ENCODE assay signal across 12 mouse cellular contexts in genomic region chr6:125216898-125217297, GRCm38 (mm10). TPM values are rescaled to one million over a fixed set of nuclear protein-coding genes. Genes with fewer than 3 reads are reported as not detected.
DNase-seq lines count a peak whose midpoint lies in the region; ATAC-seq and TF ChIP-seq lines count a peak whose summit lies in the region.
"Had no signal": no experiment of that assay in that cellular context is flagged by ENCODE, and none has a peak within 500 bp of the region (broad histone marks: within the 10 kb centered on the region; RNA-seq: fewer than 3 reads in every experiment).

No protein-coding gene starts in this region.

- H3K4me3 ChIP-seq in heart, embryonic 13.5 days: no peak overlapping the region
- no peak overlapping the region for H3K4me3 ChIP-seq in heart, adult 2 months
- peak overlapping the region; percentile 4 for H3K4me3 ChIP-seq in megakaryocyte, embryonic 14.5 days (replicated peaks)
- H3K4me3 ChIP-seq in liver, postnatal 0 days (ENCODE audit: low read depth, low read length): no peak overlapping the region
- H3K4me3 ChIP-seq in midbrain, embryonic 15.5 days: no peak overlapping the region

- no peak for TF ChIP-seq CTCF in heart, adult 2 months (IDR thresholded peaks at IDR 0.05)
- TF ChIP-seq CTCF in liver, postnatal 0 days (IDR thresholded peaks at IDR 0.05; ENCODE audit: low read depth): no peak

- H3K36me3 ChIP-seq in heart, embryonic 13.5 days: 0 out of 2 replicates have a peak, but pooled peaks cover 10% of the 10 kb centered on the region
- H3K36me3 ChIP-seq in heart, adult 2 months (ENCODE audit: control insufficient read depth, insufficient read depth, low read length): no peaks in the 10 kb centered on the region
- H3K36me3 ChIP-seq in megakaryocyte, embryonic 14.5 days (replicated peaks; ENCODE audit: low read length): peaks cover 44% of the 10 kb centered on the region
- peaks cover 22% of the 10 kb centered on the region for H3K36me3 ChIP-seq in liver, postnatal 0 days (replicated peaks; ENCODE audit: insufficient read depth, low read length)
- no peaks in the 10 kb centered on the region for H3K36me3 ChIP-seq in midbrain, embryonic 15.5 days (replicated peaks)

- no peak for ATAC-seq in heart, embryonic 13.5 days (ENCODE audit: extremely low read depth, insufficient number of reproducible peaks, low FRiP score, low TSS enrichment)
- ATAC-seq in megakaryocyte, adult 5-6 weeks (ENCODE audit: poor library complexity, severe bottlenecking): no peak
- ATAC-seq in liver, postnatal 0 days: no peak
- ATAC-seq in midbrain, embryonic 15.5 days (replicated peaks): no peak

- H3K27me3 ChIP-seq in heart, embryonic 13.5 days (replicated peaks): peaks cover 23% of the 10 kb centered on the region
- no peaks in the 10 kb centered on the region for H3K27me3 ChIP-seq in heart, adult 2 months (ENCODE audit: control insufficient read depth, insufficient read depth, low read length)
- no peaks in the 10 kb centered on the region for H3K27me3 ChIP-seq in megakaryocyte, embryonic 14.5 days (replicated peaks)
- H3K27me3 ChIP-seq in liver, postnatal 0 days (ENCODE audit: insufficient read depth, low read length): peaks cover 10% of the 10 kb centered on the region
- H3K27me3 ChIP-seq in midbrain, embryonic 15.5 days (replicated peaks): peaks cover 17% of the 10 kb centered on the region

- H3K9me3 ChIP-seq in heart, embryonic 13.5 days: no peaks in the 10 kb centered on the region
- H3K9me3 ChIP-seq in megakaryocyte, embryonic 14.5 days: no peaks in the 10 kb centered on the region
- H3K9me3 ChIP-seq in liver, postnatal 0 days (ENCODE audit: low read length): no peaks in the 10 kb centered on the region
- H3K9me3 ChIP-seq in midbrain, embryonic 15.5 days: no peaks in the 10 kb centered on the region

- H3K4me1 ChIP-seq in heart, embryonic 13.5 days: peaks cover 13% of the 10 kb centered on the region
- peaks cover 2% of the 10 kb centered on the region; the same call in 1 of the 2 replicates for H3K4me1 ChIP-seq in heart, adult 2 months (ENCODE audit: control insufficient read depth, insufficient read depth, low read length)
- H3K4me1 ChIP-seq in megakaryocyte, embryonic 14.5 days: peaks cover 37% of the 10 kb centered on the region
- H3K4me1 ChIP-seq in liver, postnatal 0 days (ENCODE audit: insufficient read depth): peaks cover 13% of the 10 kb centered on the region
- H3K4me1 ChIP-seq in midbrain, embryonic 15.5 days: peaks cover 8% of the 10 kb centered on the region

- H3K79me2 ChIP-seq in heart, adult 2 months (replicated peaks; ENCODE audit: control insufficient read depth, insufficient read depth, low read length): no peaks in the 10 kb centered on the region

- no peak for TF ChIP-seq EP300 in heart, adult 2 months (IDR thresholded peaks at IDR 0.05; ENCODE audit: insufficient read depth, low read depth, low read length)
- TF ChIP-seq EP300 in liver, postnatal 0 days (IDR thresholded peaks at IDR 0.05; ENCODE audit: low read depth): no peak

- no peak overlapping the region for H3K27ac ChIP-seq in heart, embryonic 13.5 days (replicated peaks)
- no peak overlapping the region for H3K27ac ChIP-seq in heart, adult 2 months
- no peak overlapping the region for H3K27ac ChIP-seq in liver, postnatal 0 days (ENCODE audit: low read depth)
- no peak overlapping the region for H3K27ac ChIP-seq in midbrain, embryonic 15.5 days

- DNase-seq in heart, adult 2 months: no peak
- peak; percentile 68 for DNase-seq in cerebellum, adult 9-10 months
- no peak for DNase-seq in liver, postnatal 0 days
- DNase-seq in urinary bladder, adult 18-20 months (ENCODE audit: low spot score in 2 of 2): no peak
- DNase-seq: gastrocnemius, postnatal 36 days; kidney, postnatal 14 days; lung, postnatal 4 days; right cerebral cortex, postnatal 14 days had no signal

- peak overlapping the region; percentile 50; the same call in 1 of the 2 replicates for H3K9ac ChIP-seq in heart, embryonic 13.5 days
- H3K9ac ChIP-seq in heart, adult 2 months (ENCODE audit: low read depth, low read length): no peak overlapping the region
- H3K9ac ChIP-seq in liver, postnatal 0 days (replicated peaks): no peak overlapping the region
- H3K9ac ChIP-seq in midbrain, embryonic 15.5 days: no peak overlapping the region

- WGBS in heart, embryonic 13.5 days: 62% methylated on average over 2 of the region's 2 CpGs
- WGBS in heart, adult 2 months: 52% methylated on average over 2 of the region's 2 CpGs
- WGBS in liver, postnatal 0 days (ENCODE audit: insufficient replicate concordance): 54% methylated on average over 2 of the region's 2 CpGs
- 78% methylated on average over 2 of the region's 2 CpGs for WGBS in midbrain, embryonic 15.5 days

- no peak for TF ChIP-seq POLR2A in heart, adult 2 months (IDR thresholded peaks at IDR 0.05; ENCODE audit: insufficient read depth, low read depth, low read length)

- intact Hi-C loops in heart, adult 2 months (cut with DNase I): loop anchor here (5.0 to 10.0 kb wide), 2 partner anchors 52 to 145 kb away; partner anchors contain the start of gene Gapdh

- no peak overlapping the region; the same call in 1 of the 2 replicates for H3K4me2 ChIP-seq in heart, embryonic 13.5 days
- H3K4me2 ChIP-seq in liver, postnatal 0 days (ENCODE audit: low read depth, low read length): peak overlapping the region; percentile 95; the same call in 1 of the 2 replicates
- no peak overlapping the region for H3K4me2 ChIP-seq in midbrain, embryonic 15.5 days

RNA-seq across cellular contexts. Expression of gene Vamp1, which starts 1.5 kb away (rescaled TPM):
- 4.4 and 4.7 TPM in 2 replicates for polyA plus RNA-seq in heart, embryonic 13.5 days (2015; fragmentation: Nextera tagmentation; extraction: Ambion mirVana)
- 1 to 10 TPM; 4.9 to 5.3 TPM for total RNA-seq in heart, adult 2 months (2021)
- 14.1 and 20.4 TPM in 2 replicates for polyA plus RNA-seq in heart, adult 2 months (2012; rRNA removed)
- polyA plus RNA-seq in megakaryocyte, embryonic 14.5 days (2012; ENCODE audit: insufficient read depth, low replicate concordance): 1.4 and 1.9 TPM in 2 replicates
- 12.6 and 13.9 TPM in 2 replicates for total RNA-seq in megakaryocyte, adult 5-6 weeks (2015)
- 7.9 and 8.9 TPM in 2 replicates for total RNA-seq in megakaryocyte, adult 5-6 weeks (2017)
- 1.4 and 1.7 TPM in 2 replicates for polyA plus RNA-seq in liver, postnatal 0 days (2015; fragmentation: Nextera tagmentation; extraction: Ambion mirVana)
- 15.5 and 16.5 TPM in 2 replicates for polyA plus RNA-seq in midbrain, embryonic 15.5 days (2015; fragmentation: Nextera tagmentation; extraction: Ambion mirVana)

RNA-seq across cellular contexts. Expression of gene Tapbpl, which starts 14.8 kb away (rescaled TPM):
- 3.4 and 4.2 TPM in 2 replicates for polyA plus RNA-seq in heart, embryonic 13.5 days (2015; fragmentation: Nextera tagmentation; extraction: Ambion mirVana)
- 1 to 10 TPM; 4.1 to 6.6 TPM for total RNA-seq in heart, adult 2 months (2021)
- 7.4 and 7.6 TPM in 2 replicates for polyA plus RNA-seq in heart, adult 2 months (2012; rRNA removed)
- polyA plus RNA-seq in megakaryocyte, embryonic 14.5 days (2012; ENCODE audit: insufficient read depth, low replicate concordance): 4.5 and 6.0 TPM in 2 replicates
- total RNA-seq in megakaryocyte, adult 5-6 weeks (2015): 6.6 and 8.8 TPM in 2 replicates
- total RNA-seq in megakaryocyte, adult 5-6 weeks (2017): 19.2 and 21.2 TPM in 2 replicates
- 14.4 and 14.7 TPM in 2 replicates for polyA plus RNA-seq in liver, postnatal 0 days (2015; fragmentation: Nextera tagmentation; extraction: Ambion mirVana)
- 6.3 TPM in 2 replicates for polyA plus RNA-seq in midbrain, embryonic 15.5 days (2015; fragmentation: Nextera tagmentation; extraction: Ambion mirVana)

RNA-seq across cellular contexts. Expression of gene Cd27, which starts 19.9 kb away (rescaled TPM):
- 2.0 TPM in 2 replicates for polyA plus RNA-seq in heart, embryonic 13.5 days (2015; fragmentation: Nextera tagmentation; extraction: Ambion mirVana)
- total RNA-seq in heart, adult 2 months (2021): under 1 TPM; 0.41 to 0.42 TPM
- 0.67 and 2.2 TPM in 2 replicates for polyA plus RNA-seq in heart, adult 2 months (2012; rRNA removed)
- polyA plus RNA-seq in megakaryocyte, embryonic 14.5 days (2012; ENCODE audit: insufficient read depth, low replicate concordance): 1.3 TPM in 1 of 2 replicates, not detected in the other
- total RNA-seq in megakaryocyte, adult 5-6 weeks (2015): 3.2 and 5.9 TPM in 2 replicates
- total RNA-seq in megakaryocyte, adult 5-6 weeks (2017): 3.5 and 3.6 TPM in 2 replicates
- polyA plus RNA-seq in liver, postnatal 0 days (2015; fragmentation: Nextera tagmentation; extraction: Ambion mirVana): 1.1 and 2.3 TPM in 2 replicates
- polyA plus RNA-seq in midbrain, embryonic 15.5 days (2015; fragmentation: Nextera tagmentation; extraction: Ambion mirVana): 1.4 and 2.3 TPM in 2 replicates

RNA-seq across cellular contexts. Expression of gene Mrpl51, which starts 25.3 kb away (rescaled TPM):
- 219 and 251 TPM in 2 replicates for polyA plus RNA-seq in heart, embryonic 13.5 days (2015; fragmentation: Nextera tagmentation; extraction: Ambion mirVana)
- 100 to 1,000 TPM; 303 to 343 TPM for total RNA-seq in heart, adult 2 months (2021)
- 166 and 170 TPM in 2 replicates for polyA plus RNA-seq in heart, adult 2 months (2012; rRNA removed)
- 68.3 and 124 TPM in 2 replicates for polyA plus RNA-seq in megakaryocyte, embryonic 14.5 days (2012; ENCODE audit: insufficient read depth, low replicate concordance)
- 91.9 and 106 TPM in 2 replicates for total RNA-seq in megakaryocyte, adult 5-6 weeks (2015)
- total RNA-seq in megakaryocyte, adult 5-6 weeks (2017): 72.8 and 81.9 TPM in 2 replicates
- polyA plus RNA-seq in liver, postnatal 0 days (2015; fragmentation: Nextera tagmentation; extraction: Ambion mirVana): 210 and 215 TPM in 2 replicates
- 129 and 131 TPM in 2 replicates for polyA plus RNA-seq in midbrain, embryonic 15.5 days (2015; fragmentation: Nextera tagmentation; extraction: Ambion mirVana)

RNA-seq across cellular contexts. Expression of gene Ncapd2, which starts 25.4 kb away (rescaled TPM):
- 80.3 and 81.8 TPM in 2 replicates for polyA plus RNA-seq in heart, embryonic 13.5 days (2015; fragmentation: Nextera tagmentation; extraction: Ambion mirVana)
- total RNA-seq in heart, adult 2 months (2021): 10 to 100 TPM; 17.6 TPM
- polyA plus RNA-seq in heart, adult 2 months (2012; rRNA removed): 34.0 and 40.2 TPM in 2 replicates
- polyA plus RNA-seq in megakaryocyte, embryonic 14.5 days (2012; ENCODE audit: insufficient read depth, low replicate concordance): 92.0 and 141 TPM in 2 replicates
- 195 and 225 TPM in 2 replicates for total RNA-seq in megakaryocyte, adult 5-6 weeks (2015)
- total RNA-seq in megakaryocyte, adult 5-6 weeks (2017): 181 and 231 TPM in 2 replicates
- 33.5 and 39.1 TPM in 2 replicates for polyA plus RNA-seq in liver, postnatal 0 days (2015; fragmentation: Nextera tagmentation; extraction: Ambion mirVana)
- 58.3 and 58.6 TPM in 2 replicates for polyA plus RNA-seq in midbrain, embryonic 15.5 days (2015; fragmentation: Nextera tagmentation; extraction: Ambion mirVana)
